Mouse (Mus musculus) spleen, embryonic (tissue): Measurements from ENCODE around the gene Anapc15-ps.

Source experiments
- CTCF ChIA-PET: fragments of 350-600 bp; sonication (Branson Sonifier 250); formaldehyde crosslinking; loops from one replicate; lab custom pipeline; 2022; lab: Charles Lee

Anapc15-ps gene

DNA sequence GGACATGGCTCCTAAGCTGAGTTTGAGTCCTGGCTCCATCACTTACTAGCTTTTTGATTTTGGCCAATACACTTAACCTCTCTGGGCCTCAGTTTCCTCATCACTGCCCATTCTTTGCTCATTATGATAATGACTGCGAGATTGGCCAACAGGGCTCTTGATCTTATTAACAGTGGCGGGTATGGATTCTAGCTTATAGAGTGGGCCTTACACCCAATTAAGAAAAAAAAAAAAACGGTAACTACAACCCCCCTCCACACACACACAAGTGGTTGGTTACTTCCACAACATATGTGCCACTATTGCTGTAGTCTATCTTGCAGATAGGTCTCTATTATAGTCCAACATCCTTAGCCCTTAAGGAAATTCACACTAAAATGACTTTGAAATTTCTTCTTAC is at the start of gene Anapc15-ps:
Gene Anapc15-ps (minus strand): TSS at position 101 of the 400 bp plus-strand sequence.
- CTCF ChIA-PET: no interaction called here

DNA sequence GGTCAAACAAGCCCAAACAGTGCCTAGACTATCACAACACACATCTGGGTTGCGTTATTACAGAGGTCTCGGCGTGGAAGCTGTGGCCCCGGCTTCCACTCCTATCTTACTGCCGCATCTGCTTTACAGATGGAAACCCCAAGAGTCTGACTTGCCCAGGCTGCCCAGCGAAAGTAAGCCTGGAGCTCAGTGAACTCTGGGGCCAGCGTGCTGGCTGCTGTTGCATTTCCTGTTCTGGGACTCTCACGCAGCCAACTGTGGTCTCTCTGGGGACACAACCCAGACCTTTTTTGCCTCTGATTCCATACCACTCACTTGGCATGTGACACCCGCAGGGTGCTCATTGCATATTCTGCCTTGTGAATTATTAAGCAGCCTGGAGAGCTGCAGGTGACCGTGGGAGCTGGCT is 49.0 kb upstream of the Anapc15-ps start:
- CTCF ChIA-PET: interaction anchor here (0.6 kb wide), 2 partner anchors 217 to 896 kb away, joined by 4 to 8 read pairs; no protein-coding TSS in a partner anchor

DNA sequence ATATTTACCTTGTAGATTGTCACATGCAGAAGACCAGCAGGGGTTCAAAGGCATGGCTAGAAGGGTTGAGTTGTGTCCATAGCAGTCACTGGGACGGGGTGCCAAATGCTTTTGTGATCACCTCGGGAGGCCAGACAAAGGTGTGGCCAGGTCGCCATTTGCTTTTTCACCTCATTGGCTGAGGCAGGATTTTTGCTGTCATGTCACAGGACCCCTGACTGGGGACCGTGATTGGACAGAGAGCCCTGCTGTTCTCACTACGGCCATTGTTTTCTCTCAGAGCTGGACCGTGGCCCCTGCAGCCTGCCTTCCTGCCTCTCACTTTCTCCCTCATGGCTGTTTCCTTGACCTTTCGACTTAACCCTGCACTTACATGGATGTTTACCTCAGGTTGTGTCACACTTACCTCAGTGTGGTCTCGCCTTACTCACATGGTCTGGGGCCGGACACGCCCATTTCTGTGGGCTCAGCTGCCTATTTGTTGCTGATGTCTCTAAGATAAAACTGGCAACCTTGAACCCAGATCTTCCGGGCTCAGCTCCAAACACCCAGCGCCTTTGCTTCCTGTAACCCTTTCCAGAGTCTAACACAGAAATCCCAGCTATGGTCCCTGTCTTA is 47.0 kb upstream of the Anapc15-ps start:
- CTCF ChIA-PET: no interaction called here

DNA sequence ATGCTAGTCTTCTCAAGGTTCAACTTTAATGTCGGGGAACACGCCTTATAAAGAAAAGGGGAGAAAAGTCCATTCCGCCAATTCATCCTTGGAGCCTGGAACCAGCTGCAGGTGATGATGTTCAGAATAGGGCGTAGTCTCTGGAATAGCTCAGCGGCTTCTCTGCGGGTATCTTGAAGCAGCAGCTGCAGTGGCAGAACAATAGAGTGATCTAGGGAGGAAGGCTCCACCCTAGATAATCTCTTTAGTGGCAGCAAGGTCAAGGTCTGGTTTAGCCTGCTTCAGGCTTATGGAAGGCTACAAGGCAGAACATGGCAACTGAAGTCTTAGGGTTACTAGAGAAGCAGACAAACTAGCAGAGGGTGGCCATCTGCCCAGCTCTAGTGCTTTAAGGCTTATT is 46.2 kb upstream of the Anapc15-ps start:
- CTCF ChIA-PET: interaction anchor here (0.6 kb wide), 1 partner anchor 14 kb away, joined by 3 read pairs; no protein-coding TSS in a partner anchor

DNA sequence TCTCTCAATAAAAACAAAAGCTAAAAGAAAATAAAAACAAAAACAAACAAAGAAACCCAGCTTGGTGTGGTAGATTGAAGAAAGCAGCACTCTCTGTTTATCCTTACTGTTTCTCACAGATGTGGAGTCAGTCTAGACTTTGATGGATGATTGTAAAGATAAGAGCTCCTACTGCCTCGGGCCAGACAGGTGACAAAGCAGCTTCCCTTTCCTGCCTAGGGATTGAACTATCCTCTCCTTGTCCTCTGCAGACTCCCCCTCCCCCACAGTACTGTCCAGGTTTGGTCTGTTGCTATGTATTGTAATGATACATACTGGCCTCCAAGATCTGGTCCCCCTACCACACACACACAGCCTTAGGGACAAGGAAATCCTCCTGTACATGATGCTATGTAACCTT is 45.5 kb upstream of the Anapc15-ps start:
- CTCF ChIA-PET: interaction anchor here (0.6 kb wide), 1 partner anchor 13 kb away, joined by 3 read pairs; no protein-coding TSS in a partner anchor

DNA sequence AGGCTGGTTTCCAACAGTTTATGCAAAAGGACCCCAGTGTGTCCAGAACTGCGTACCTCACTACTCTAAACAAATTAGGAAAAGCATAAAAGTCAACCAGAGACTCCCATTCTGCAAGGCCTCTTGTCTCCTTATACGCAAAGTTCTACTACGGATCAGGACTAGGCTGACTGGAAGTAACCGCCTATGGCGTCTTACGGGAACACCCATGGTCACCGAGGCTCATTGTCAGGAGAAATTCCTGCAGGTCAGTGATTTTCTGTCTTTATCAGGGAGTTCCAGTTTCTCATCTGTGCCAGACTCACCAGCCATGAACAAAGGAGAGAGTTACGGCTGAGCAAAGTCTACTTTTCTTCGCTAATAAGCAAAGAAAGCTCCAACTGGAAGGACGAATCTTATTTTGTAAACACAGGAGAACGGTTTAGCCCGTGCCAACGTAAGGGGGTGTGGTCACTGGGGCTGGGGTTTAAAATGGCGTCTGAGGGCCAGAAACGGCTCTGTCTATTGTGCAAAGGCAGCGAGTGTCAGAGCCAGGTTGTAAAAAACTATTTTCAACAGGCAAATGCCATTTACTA is 43.9 kb upstream of the Anapc15-ps start:
- CTCF ChIA-PET: no interaction called here

DNA sequence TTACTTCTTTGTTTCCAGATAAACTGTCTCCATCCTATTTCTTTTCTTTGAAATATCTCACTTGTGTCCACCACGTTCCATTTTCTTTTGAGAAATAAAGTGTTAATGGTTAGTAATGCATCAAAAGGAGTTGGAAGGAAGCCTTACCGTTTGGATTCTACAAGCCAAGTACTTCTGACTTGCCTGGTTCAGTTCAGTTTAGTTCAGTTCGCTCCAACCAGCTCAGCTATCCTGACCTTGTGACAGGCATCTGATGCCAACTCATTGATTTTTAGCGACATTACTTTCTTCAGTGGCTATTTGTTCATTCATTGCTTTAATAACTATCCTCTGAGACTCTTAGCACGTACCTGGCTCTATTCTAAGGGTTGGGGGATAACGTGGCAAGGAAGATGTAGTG is 42.4 kb upstream of the Anapc15-ps start:
- CTCF ChIA-PET: interaction anchor here (0.6 kb wide), 1 partner anchor 114 kb away, joined by 3 read pairs; no protein-coding TSS in a partner anchor

DNA sequence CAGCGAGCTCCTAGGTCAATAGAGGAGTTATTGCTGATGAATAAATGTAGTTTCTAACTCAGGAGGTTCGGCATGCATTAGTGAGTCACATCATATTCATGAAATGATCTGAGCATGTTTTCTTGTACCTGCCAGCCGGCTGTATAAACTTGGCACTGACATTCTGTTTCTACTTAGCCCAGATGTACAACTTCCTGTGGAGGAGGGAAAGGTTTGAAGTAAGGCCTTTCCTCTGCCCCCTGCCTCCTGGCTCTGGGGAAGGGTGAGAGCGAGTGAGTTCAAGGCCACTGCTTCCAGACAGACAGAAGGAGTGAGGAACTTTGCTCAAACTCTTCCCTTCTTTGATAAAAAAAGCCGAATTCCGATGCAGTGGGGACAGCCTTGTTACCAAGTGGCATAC is 39.0 kb upstream of the Anapc15-ps start:
- CTCF ChIA-PET: no interaction called here

DNA sequence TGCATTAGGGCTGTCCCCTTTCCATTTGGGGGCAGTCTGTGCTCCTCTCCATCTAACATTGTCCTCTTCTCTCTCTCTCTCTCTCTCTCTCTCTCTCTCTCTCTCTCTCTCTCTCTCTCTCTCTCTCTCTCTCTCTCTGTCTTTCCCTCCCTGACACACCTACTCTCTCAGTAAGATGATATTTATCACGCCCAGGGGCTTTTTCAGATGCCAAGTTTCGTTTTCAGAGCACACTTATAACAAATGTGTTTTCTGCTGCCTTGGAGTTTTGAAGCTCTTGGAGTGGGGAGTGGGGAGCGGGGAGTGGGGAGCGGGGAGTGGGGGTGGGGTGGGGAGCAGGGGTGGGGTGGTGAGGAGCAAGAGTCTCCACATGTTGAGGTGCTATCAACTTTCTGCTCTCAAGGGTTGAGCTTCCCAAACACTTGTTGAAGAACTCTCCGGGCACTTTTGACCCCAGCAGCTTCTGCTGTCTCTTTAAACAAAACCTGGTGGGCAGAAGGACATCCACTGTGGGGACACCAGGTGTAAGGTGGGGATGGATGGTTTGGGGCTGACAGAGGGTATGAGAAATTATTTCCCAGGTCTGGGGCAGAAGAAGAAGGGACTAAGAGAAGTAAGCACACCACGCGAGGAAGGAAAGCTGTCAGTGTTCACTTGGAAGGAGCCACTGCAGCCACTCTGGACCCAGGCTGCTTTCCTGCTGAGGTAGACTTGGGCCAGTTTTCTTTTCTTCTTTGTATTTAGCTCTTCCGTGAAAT is 36.8 kb upstream of the Anapc15-ps start:
- CTCF ChIA-PET: interaction anchor here (0.7 to 0.8 kb wide), 2 partner anchors 9 to 70 kb away, joined by 5 to 10 read pairs; no protein-coding TSS in a partner anchor

DNA sequence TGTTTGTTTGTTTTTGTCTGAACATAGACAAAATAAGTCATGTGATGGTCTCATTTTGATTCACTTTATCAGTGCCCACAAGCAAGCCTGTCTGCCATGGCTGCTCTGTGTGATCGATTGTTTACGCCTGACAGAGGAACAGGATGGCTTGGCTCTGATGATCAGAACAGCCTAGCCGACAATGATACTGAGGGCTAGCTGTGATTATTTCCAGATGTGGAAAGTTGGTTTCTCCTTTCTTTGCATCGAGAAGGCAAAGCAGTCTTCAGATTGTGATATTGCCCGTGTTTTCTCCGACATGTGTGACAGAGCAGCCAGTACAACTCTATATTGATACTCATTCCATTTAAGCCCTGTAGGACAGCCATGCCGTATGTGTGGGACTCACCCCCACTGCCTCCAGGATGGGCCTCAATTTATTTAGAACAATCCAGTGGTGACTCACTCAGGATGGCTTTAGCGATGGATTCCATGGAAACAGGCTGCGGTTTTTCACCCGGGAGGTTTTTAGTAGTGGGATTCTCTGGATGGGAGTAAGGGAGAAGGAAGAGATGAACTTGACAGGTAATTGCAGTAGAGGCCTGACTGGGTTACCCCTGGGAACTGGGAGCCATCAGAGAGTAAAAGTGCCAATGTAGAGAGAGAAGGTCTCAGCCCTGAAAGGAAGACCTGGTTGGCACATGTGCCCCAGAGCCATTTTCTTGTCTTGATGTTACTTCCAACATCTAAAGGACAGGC is 36.1 kb upstream of the Anapc15-ps start:
- CTCF ChIA-PET: no interaction called here

DNA sequence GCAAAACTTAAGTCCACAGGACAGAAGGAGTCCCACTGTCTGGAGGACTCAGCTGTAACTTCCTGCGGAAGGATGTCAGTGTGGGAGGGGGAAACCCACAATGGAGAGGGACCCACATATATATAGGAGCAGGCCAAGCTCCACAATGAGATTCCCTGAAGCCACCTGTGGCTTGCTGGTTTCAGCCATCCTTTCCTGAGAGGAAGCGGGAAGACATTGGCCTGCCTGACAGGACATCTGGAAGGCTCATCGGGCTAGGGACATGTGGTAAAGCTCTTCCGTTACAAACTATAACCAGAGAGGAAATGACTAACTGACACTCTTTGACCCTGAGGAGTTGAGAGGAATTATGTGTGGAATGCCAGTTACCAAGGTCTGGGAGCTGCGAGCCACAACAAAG is 34.8 kb upstream of the Anapc15-ps start:
- CTCF ChIA-PET: no interaction called here

DNA sequence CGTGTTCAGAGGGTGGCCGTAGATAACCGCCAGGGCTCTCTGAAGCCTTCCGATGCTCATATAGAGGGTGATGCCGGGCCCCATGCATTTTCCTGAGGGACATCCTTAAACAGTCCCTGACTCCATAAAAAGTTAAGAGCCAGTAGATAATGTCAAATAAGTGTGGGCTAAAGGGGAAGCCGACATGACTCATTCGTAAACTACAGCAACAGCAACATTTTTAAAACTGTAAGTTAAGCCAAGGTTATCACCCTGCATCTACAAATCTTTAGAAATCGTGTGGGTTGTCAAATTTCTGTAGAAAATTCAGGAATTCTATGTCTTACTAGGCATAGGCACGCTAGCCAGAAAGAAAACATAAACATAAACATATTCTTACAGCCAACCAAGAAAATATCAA is 33.6 kb upstream of the Anapc15-ps start:
- CTCF ChIA-PET: no interaction called here

DNA sequence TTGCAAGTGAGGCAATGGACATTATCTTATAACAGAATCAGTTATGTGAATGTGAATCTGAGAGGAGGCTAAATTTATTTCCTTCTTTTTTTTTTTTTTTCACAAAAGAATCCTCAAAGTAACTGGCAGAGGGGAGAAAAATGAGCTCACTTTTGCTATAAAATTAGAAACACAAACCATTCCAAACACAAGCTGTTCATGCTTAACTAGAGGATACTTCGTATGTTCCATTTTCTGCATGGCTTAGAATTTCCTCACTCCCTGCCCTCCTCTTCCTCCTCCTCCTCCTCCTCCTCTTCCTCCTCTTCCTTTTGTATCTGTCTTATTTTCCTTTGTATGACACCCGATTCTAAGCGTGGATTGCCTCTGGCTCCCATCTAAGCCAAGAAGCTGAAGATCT is 32.5 kb upstream of the Anapc15-ps start:
- CTCF ChIA-PET: interaction anchor here (0.6 kb wide), 1 partner anchor 13 kb away, joined by 3 read pairs; no protein-coding TSS in a partner anchor

DNA sequence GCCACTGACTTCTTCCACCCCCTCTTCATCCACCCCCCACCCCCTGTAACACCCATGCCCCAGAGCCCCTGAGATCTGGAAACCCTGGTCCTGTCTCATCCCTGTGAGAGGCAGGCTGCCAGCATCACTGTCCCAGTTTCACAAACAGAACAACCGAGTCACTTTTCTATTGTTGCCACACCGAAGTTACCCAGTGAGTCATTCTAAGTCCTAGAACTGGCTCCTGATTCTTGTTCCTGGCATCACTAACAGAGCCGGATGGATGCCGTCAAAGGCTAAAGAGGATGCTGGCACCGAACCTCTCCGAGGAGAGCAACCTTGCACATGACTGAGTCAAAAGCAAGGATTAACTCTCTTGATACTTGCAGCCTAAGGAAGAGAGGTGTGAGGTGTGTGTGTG is 31.6 kb upstream of the Anapc15-ps start:
- CTCF ChIA-PET: no interaction called here

DNA sequence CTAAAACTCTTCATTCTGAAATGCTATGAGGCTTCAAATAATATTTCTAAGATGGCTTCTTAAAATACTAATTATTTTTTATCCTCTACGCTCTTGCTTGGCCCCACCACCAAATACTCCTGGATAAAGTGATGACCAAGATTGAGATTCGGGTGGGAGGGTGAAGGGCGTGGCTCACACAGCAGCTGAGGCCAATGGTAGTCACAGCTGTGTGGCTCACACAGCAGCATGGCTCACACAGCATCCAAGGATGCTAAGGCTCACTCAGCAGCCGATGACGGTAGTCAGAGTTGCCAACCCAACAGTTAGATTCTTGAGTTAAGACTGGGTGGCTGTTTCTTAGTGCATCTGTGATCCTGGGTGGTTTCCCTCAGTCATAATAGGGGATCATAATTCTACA is 30.5 kb upstream of the Anapc15-ps start:
- CTCF ChIA-PET: no interaction called here

DNA sequence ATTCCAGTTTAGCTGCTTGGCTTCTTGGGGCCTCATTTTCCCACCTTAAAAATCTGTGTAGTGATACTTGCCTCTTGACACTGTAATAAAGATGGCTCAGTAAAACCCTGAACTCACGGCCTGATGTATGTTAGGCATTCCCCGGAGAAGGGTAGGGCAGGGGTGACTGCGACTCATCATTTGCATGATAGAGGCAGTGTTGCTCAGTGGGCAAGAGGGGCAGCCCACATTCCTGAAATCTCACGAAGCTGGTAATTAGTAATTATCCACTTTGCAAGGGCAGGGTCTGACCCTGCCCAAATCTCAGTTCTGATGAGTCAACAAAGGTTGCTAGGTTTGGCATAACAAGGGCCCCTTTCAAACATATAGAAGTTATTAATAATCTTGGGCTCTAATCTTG is 27.2 kb upstream of the Anapc15-ps start:
- CTCF ChIA-PET: no interaction called here

DNA sequence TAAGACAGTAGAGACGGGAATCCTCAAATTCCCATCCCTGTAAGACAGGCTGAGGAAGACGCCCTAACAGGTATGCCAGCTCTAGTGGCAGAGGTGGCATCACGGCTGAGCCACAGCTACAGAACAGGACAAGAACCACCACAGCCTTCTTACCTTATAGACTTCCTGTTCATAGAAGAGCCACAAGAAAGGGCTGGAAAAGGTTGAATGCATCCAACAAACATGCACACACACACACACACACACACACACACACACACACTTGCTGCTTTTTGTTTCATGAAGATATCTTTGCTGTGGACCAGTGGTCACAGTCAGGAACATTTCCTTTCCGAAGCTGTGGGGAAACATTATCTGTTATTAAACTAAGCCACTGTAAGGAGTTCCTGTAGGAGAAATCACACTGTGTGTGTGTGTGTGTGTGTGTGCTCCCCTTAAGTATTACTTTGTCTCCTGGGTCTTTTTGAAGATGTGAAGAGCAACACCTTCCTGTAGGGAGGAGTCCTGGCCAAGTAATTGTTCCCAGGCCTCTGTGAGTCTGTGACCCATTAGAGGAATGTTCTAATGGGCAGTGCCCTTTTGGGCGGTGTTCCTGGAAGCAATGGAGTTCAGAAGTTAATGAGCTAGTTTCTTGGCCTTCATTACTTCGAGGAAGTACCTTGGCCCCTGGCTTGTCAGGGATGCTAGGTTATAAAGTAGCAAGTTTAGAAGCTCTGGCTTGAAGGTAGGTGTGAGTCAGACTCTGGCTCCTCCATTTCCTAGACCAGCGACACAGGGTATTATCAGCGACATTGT is 25.9 kb upstream of the Anapc15-ps start:
- CTCF ChIA-PET: no interaction called here

DNA sequence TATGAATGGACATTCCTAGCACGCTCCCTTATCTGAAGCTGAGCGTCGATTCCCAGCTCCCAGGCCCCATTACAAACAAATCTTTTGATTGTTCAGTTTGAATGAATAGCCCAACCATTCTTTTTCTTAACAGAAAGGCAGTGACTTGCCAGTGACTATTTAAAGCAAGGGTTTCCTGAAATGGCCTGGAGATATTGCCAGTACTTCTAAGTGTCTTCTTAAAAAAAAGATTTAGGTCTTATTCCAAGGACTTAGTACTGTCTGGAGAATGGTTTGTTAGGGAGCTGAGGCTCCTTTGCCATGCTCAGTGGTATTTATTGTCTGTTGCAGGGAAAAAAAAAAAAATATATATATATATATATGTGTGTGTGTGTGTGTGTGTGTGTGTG is 23.0 kb upstream of the Anapc15-ps start:
- CTCF ChIA-PET: no interaction called here

DNA sequence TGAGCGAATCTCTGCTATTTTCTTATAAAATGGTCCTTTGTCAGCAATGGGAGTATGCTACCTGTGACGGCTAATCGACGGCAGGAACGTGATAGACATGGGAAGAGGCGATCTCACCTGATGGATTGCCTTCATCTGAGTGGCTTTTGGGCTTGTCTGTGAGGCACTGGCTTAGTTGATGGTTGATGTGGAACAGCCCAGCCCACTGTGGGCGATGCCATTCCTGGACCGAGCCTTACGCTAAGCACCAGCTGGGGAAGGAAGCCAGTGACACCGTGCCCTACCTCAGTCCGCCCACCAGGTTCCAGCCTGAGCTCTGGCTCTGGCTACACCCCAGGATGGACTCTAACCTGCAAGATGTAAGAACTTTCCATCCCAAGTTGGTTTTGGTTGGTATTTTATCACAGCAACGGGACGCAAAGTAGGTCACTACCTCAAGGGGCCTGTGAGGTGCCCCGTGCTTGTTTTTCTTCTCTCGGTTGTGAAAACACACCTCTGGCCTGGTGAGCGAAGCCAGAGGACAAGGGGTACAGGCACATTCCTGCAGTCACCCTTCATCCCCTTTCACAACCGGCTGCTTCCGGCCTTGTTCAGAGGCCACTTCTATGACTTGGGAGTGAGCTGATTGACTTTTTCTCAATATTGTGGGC is 22.5 kb upstream of the Anapc15-ps start:
- CTCF ChIA-PET: no interaction called here

DNA sequence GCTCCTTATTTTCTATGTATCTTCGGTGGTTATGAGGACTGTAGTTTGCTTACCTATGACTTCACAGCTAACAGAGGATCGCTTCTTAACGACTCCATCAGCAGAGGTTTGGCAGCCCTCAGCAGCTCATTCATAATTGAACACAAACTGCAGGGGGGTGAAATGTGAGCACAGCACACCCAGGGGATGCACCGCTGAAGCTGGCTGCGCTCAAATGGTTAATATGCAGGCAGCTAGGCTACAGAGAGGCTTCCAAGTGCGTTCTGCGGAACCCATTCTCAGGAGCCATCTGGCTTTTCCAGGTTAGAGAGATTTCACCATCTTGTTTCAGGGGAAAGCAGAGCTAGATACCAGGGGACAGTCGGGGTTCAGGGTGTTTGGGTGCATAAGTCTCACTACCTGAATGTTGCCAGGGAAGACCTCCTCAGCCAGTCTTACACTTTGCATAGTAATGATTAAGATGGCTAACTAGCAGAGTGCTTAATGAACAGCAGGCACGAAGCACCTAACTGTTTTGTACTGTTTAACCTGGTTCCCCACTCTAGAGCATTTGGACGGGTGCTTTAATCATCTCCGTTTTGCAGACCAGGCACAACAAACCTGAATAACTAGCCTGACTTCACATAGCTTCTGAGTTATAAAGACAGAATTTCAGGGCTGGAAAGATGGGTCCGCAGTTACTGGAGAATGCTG is 21.5 kb upstream of the Anapc15-ps start:
- CTCF ChIA-PET: no interaction called here
